Mouse (Mus musculus) mouse embryonic stem cell (cell line): ENCODE data around the gene Xpo4.

ENCODE experiments used
- in situ Hi-C, 2 experiments: fragments of 300-500 bp; cut with MboI; formaldehyde crosslinking; loops; 1 replicate in 1 of 2; 3 replicates in 1 of 2; pipeline ENCODE4 v1.14.3; 2019 to 2020; ENCODE audit warnings: low sequenced_read_pairs in 2 of 2, low pct_unique_long_range_greater_than_20kb in 1 of 2, mixed read lengths in 1 of 2; ENCODE audit not compliant: unreplicated experiment in 1 of 2

Xpo4 gene

DNA sequence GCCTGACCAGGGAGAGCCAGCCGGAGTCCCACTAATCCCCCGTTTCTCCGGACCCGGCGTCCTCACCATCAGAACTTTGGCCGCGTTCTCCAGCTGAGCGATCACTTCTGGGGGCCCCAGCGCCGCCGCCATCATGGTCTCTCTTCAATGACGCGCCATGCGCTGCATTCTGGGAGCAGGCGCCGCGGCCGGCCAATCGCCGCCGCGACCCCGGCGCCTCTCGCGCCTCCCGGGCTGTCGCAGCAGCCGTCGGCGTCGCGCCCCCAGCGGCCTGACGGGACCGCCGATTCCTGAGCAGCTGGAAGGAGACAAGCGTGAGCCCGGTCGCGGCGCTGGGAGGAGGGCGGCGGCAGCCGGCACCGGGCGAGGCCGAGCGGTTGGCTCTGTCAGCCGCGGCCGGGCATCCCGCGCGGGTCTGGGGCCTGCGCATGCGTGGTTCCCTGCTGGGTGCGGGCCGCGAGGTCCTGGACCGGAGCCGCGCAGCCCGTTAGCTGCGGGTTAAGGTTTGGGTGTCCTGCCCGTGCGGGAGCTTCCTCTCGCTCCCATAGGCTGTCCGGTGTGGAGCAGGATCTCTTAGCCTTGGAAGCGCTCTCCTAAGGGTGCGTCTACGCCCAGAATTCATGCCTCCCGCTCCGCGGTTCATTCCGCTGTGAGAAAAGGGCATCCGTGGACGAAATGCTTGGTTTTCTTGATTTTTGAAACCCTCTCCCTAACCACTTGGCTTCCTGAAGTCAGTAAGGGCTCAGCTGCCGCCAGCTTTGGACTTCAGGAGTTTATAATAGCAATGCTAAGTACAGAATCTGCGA lies at the start of gene Xpo4:
TSS of gene Xpo4 (minus strand) at position 609 of the 806 bp plus-strand sequence.
- in situ Hi-C loops: no loop called here

DNA sequence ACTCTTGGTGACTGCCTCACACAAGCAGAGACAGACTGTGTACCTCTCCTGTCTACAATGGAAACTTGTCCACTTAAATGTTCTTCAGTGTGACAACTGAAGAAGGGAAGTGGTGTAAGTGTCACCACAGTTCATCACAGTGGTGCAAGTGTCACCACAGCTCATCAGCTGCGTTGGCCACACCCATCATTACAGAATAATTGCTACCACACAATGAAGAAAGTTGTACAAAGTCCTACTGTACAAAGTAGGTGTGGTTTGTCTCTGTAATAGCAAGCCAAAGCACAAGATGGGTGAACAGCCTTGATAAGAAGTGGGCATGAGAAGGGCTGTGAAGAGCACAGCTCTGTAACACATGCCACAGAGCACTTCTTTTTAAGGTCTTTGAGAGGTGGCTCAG lies 47.7 kb upstream of the Xpo4 start:
- in situ Hi-C loops: no loop called here

DNA sequence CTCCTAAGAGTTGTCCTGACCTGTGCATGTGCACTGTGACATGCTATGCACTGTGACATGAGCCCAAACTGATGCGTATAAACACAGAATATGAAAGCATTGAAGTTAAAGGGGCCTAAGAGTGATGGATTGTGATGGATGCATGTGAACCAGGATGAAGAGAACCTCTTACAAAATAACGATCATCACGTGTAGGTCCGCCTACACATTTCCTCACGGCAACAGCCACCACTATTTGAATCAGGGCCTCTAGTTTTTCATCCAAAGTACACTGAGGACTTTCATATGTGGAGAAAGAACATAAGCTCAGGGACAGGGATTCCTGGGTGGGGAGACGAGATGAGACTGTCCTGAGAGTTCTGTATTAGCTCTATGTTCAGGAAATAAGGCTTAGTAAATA lies 45.8 kb upstream of the Xpo4 start:
- in situ Hi-C loops: no loop called here

DNA sequence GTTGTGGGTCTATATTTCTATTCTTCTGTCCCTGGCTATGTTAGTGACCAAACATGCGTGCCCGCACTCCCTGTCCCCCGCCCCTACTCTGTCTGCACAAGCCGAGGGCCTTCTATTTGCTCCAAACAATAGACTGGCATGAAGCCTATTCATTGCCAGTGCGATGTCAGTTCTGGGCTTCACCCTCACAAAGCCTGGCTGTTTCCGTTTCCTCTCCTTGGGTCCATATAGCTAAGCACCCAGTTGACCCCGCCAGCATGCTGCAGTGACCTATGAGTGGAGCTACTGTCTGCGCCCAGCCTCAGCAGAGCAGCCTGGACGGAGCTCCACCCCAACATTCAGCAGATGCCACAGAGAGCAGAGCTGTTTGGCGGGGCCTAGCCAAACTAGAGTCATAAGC lies 43.9 kb upstream of the Xpo4 start:
- in situ Hi-C loops: no loop called here

GRCm38 (mm10) chr14:57708580-57708979 lies 43.4 kb upstream of the Xpo4 start:
- in situ Hi-C loops: no loop called here

GRCm38 (mm10) chr14:57707100-57707893 lies 42.1 kb upstream of the Xpo4 start:
- in situ Hi-C loops: no loop called here

DNA sequence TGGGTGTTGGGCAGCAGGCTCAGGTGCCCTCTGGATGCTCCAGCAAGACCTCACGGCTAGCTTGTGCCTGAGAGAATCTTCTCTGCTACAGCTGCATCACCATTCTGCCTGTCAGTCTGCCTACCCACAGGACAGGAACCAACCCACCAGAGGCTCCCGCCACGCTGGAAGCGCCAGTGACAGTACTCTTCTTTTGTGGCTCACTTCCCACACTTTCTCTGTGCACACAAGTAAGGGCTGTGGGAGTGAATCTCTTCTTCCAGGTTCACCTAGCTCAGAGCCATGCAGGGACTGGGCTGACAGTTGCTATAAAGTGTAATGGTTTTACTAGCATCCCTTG lies 41.5 kb upstream of the Xpo4 start:
- in situ Hi-C loops: no loop called here

GRCm38 (mm10) chr14:57705759-57706158 lies 40.5 kb upstream of the Xpo4 start:
- in situ Hi-C loops: no loop called here

- in situ Hi-C loops: no loop called here
Measured at GRCm38 (mm10) chr14:57705075-57705474, 39.8 kb upstream of the Xpo4 start.

- in situ Hi-C loops: no loop called here
Measured at GRCm38 (mm10) chr14:57701915-57702477, 36.8 kb upstream of the Xpo4 start.

GRCm38 (mm10) chr14:57699461-57699970 lies 34.3 kb upstream of the Xpo4 start:
- in situ Hi-C loops: loop anchor here in 1 of 2 experiments (25.0 kb wide), 1 partner anchor 213 kb away; no protein-coding TSS in a partner anchor

- in situ Hi-C loops: loop anchor here in 1 of 2 experiments (25.0 kb wide), 1 partner anchor 213 kb away; no protein-coding TSS in a partner anchor
Measured at GRCm38 (mm10) chr14:57699016-57699415, 33.8 kb upstream of the Xpo4 start.

- in situ Hi-C loops: loop anchor here in 1 of 2 experiments (25.0 kb wide), 1 partner anchor 216 kb away; no protein-coding TSS in a partner anchor
Measured at GRCm38 (mm10) chr14:57696066-57696465, 30.8 kb upstream of the Xpo4 start.

DNA sequence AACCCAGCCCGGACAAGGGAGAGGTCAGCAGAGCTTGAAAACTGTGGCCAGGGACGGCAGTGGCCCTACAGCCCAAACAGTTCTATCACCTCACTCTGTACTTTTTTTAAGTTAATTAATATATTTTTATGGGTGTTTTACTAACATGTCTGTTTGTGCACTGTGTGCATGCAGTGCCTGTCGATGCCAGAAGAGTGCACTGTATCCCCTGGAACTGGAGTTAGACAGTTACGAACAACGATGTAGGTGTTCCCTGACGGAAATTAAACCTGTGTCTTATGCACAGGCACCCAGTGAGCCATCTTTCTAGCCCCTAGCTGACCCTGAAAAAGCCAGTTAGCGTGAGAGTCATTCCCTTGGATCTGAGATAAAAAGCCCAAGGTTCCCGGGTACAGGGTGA lies 30.3 kb upstream of the Xpo4 start:
- in situ Hi-C loops: loop anchor here in 1 of 2 experiments (25.0 kb wide), 1 partner anchor 217 kb away; no protein-coding TSS in a partner anchor

DNA sequence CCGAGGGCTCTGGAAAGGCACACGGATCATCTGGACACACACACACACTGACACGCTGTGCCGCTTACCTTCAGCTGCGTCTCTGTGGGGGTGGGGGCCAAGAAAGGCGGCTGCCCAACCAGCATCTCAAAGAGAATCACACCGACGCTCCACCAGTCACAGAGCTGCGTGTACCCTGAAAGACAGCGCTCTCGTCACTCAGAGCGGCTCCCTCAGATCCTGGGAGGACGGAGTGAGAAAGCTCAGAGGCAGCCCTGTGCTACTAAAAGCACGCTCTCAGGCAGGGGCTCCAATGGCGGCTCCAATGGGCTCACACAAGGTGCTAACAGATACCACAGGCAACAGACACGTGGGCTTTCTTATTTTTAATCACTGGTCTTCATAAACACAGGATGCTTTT lies 29.0 kb upstream of the Xpo4 start:
- in situ Hi-C loops: loop anchor here in 1 of 2 experiments (25.0 kb wide), 1 partner anchor 218 kb away; no protein-coding TSS in a partner anchor

GRCm38 (mm10) chr14:57692517-57693130 lies 27.4 kb upstream of the Xpo4 start:
- in situ Hi-C loops: loop anchor here in 1 of 2 experiments (25.0 kb wide), 1 partner anchor 220 kb away; no protein-coding TSS in a partner anchor

DNA sequence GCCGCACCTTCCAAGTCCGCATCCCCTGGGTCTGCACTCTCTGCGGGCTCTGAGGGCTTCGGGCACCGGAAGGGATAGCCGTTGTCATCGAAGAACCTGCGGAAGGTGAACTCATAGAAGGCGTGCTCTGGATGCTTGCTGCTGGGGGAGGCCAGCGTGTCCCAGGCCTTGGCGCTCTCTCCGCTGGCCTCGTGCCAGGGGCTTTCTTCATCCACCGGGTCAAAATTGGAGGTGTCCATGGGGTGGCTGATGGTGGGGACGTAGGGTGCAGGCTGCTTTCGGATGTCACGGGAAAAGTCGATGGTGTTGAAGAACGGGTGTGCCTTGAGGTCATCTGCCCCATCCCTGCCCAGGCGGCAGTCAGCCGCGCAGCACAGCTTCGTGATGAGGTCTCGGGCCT lies 26.1 kb upstream of the Xpo4 start:
- in situ Hi-C loops: loop anchor here in 1 of 2 experiments (25.0 kb wide), 1 partner anchor 221 kb away; no protein-coding TSS in a partner anchor

DNA sequence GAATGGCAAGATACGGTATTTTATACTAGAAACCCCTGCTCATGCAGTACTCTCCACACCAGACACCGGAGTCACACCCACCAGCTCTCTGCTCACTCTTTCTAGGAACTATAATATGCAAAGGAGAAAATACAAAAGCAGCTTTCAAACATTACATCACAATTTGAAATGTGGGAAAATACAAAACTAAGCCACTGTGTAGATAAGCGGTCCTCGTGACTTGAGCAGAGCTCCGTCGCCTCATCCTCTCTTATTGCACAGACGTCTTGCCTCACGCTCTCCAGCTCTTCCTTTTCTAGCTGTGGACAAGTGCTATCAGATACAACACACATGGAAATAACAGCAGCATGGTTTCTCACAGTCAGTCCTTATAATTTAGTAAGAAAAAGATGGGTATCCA lies 25.5 kb upstream of the Xpo4 start:
- in situ Hi-C loops: loop anchor here in 1 of 2 experiments (25.0 kb wide), 1 partner anchor 222 kb away; no protein-coding TSS in a partner anchor
